Mouse (Mus musculus) heart, postnatal 14 days (tissue): Measurements from ENCODE around the gene Olfr513. TPM values are rescaled to one million over a fixed set of nuclear protein-coding genes. Genes with fewer than 3 reads are reported as not detected.

ENCODE experiments used
- DNase-seq, 2 experiments: peaks; one replicate each; pipeline ENCODE4 v3.0.0; 2021 to 2022
- intact Hi-C: fragments of 180-260 bp; cut with DNase I; formaldehyde crosslinking; loops from one replicate; pipeline ENCODE4 v1.15.1; 2025
- long read RNA-seq, 2 experiments: library from polyadenylated mRNA; stranded (forward); transcript quantifications; one replicate each; pipeline ENCODE4 v2.0.0; 2021
- total RNA-seq, 2 experiments: library from RNA; stranded (reverse); gene quantifications; 2 replicates each; pipeline ENCODE4 v1.2.3; 2021

The Olfr513 gene
- total RNA-seq: not detected
- long read RNA-seq, experiment 1: 0 reads
- long read RNA-seq, experiment 2: 0 reads

DNA sequence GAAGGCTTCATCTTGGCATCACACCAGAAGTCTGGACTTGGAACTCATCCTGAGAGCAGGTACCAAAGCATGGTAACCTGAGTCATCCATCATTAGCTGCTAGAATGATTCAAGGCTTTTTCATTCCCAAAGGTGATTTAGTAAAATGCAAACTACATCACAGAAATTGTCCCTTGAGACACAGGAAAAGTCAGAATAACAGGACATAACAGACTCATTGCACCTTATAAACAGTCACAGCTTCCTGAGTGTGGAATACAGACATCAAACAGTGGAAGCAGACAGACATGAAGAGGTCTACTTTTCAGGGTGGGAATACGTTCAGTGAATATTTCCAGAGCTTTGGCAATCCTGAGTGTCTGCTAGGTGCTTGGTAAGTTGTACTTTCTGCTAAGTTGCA, at the start of gene Olfr513:
Gene Olfr513, plus strand, starts transcription at position 301 of the 400 bp plus-strand sequence.
- intact Hi-C loops: no loop called here
- DNase-seq: no peak

DNA sequence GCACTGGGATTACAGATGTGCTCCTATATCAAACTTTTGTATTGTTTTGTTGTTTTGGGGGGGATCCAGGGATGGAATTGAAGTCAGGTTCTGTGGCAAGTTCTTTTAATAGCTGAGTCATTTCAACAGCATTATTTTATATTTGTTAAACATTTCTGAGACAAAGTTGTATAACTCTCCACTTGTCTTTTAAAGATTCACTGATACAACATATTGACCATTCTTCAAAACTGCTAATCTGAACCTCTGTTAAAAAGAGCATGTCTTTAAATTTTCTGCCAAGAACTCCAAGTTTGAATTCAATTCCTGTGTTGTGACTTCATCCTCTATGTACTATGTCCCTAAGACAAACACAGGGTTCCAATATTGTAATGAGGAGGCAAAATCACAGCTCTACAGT, 37.8 kb upstream of the Olfr513 start, which contains the start of gene Olfr512:
Gene Olfr512, plus strand, starts transcription at position 301 of the 400 bp plus-strand sequence.
- DNase-seq: no peak
- intact Hi-C loops: no loop called here

DNA sequence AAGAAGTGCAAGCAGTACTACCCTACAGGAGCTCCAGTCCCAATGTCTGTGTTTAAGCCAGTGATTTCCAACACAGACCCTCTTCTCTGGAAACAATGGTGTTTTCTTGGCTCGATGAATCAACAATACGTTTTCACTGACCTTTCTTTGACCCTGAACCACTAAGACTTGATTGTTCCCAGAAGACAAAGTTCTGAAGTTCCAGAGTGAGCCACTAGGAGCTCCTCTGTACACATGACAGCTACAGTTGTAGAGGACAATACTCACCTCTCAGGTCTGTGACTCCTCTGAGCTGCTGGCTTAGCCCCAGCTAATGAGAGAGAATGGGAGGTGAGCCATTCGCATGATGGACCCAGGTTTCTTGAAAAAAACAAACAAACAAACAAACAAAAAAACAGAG, 9.6 kb downstream of the Olfr513 start:
- intact Hi-C loops: no loop called here
- no peak for DNase-seq

DNA sequence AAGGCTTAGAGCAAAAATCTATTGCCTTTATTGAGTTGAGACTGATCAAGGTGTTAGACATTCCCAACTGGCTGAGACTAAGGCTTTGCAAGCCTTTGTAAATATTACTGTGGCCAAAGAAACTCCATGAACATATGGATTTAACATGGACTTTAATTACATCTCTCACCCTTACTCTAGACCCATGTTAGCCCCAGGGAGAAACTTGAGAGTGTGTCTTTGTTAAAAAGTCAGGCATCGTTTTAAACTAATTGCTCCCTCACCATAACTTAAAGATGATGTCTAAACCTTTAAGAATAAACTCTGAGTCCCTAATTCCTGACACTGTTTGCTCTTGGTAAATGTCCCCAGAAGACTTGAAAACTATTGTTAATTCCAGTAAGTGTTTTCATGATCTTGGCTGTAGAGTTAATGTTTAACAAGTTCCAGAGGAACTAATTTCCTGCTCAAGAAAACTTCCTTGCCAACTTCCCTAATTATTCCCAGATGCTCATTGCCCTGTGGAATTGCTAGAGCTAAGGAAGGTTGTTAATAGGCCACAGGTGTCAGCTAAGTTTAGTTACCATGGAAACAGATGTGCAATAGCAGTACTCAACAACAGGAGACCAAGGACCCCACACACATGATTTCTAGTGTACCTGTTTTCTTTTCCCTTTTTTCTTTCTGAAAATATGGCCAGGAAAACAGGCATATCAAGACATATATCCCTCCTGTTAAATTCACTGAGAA, 46.6 kb downstream of the Olfr513 start:
- DNase-seq: no peak
- intact Hi-C loops: no loop called here

Other genes with a start within 250 kb of the Olfr513 start
- gene Olfr502, start 225.9 kb upstream of the Olfr513 start, total RNA-seq: not detected
- gene Olfr503, start 206.4 kb upstream of the Olfr513 start, total RNA-seq: not detected
- gene Olfr504, start 185.2 kb upstream of the Olfr513 start, total RNA-seq: not detected
- gene Olfr506, start 140.2 kb upstream of the Olfr513 start, total RNA-seq: not detected
- not detected for gene Olfr507, start 129.2 kb upstream of the Olfr513 start, total RNA-seq
- gene Olfr508, start 121.0 kb upstream of the Olfr513 start, total RNA-seq: not detected
- not detected for gene Olfr509, start 99.1 kb upstream of the Olfr513 start, total RNA-seq
- gene Olfr510, start 84.6 kb upstream of the Olfr513 start, total RNA-seq: not detected
- gene Olfr512, start 37.7 kb upstream of the Olfr513 start, total RNA-seq: not detected
- gene Olfr514, start 75.0 kb downstream of the Olfr513 start, total RNA-seq: not detected
- not detected for gene Olfr516, start 99.6 kb downstream of the Olfr513 start, total RNA-seq
- not detected for gene Olfr517, start 121.4 kb downstream of the Olfr513 start, total RNA-seq
- not detected for gene Olfr518, start 134.0 kb downstream of the Olfr513 start, total RNA-seq
- not detected for gene Olfr519, start 143.4 kb downstream of the Olfr513 start, total RNA-seq
- gene Nlrp10, start 179.2 kb downstream of the Olfr513 start, total RNA-seq: 10 to 100 TPM; 16.4 to 17.9 TPM
- gene Eif3f, start 183.4 kb downstream of the Olfr513 start, total RNA-seq: 10 to 100 TPM; 90.2 to 92.6 TPM
- under 1 TPM; 0.46 to 0.48 TPM for gene Tub, start 199.4 kb downstream of the Olfr513 start, total RNA-seq